Mouse (Mus musculus) urinary bladder, adult 18-20 months (tissue): ENCODE data around the gene Nfe2l3.

ENCODE experiments used
- DNase-seq, 2 experiments: peaks; one replicate each; pipeline ENCODE4 v3.0.0; 2022; ENCODE audit warnings: low spot score in 2 of 2, mixed read lengths in 2 of 2

Gene Nfe2l3

GRCm38 (mm10) chr6:51485646-51486045 is 53.2 kb downstream of the Nfe2l3 start:
- no peak for DNase-seq

- DNase-seq = no peak
Observed at GRCm38 (mm10) chr6:51486076-51486710, 53.7 kb downstream of the Nfe2l3 start.

GRCm38 (mm10) chr6:51486731-51487130 is 54.3 kb downstream of the Nfe2l3 start:
- DNase-seq = no peak

- DNase-seq = peak in 1 of 2 experiments; percentile 25
Observed at GRCm38 (mm10) chr6:51489787-51490186, 57.3 kb downstream of the Nfe2l3 start.

GRCm38 (mm10) chr6:51497321-51498111 is 65.0 kb downstream of the Nfe2l3 start:
- no peak for DNase-seq

- DNase-seq = no peak
Observed at GRCm38 (mm10) chr6:51505671-51506070, 73.2 kb downstream of the Nfe2l3 start.

GRCm38 (mm10) chr6:51507556-51507955 is 75.1 kb downstream of the Nfe2l3 start:
- no peak for DNase-seq
